Mouse (Mus musculus) neural tube, embryonic 11.5 days (tissue): ENCODE results near the gene Vegfb. TPM values are rescaled to one million over a fixed set of nuclear protein-coding genes. Genes with fewer than 3 reads are reported as not detected.
A peak's percentile ranks its signal among the peaks of the same experiment; 100 is the strongest.

Experiments
- ATAC-seq: fragments of 200-750 bp; cut with Nextera tagmentation; 2 replicates; pipeline ENCODE4 v1.8.0; 2017; ENCODE audit warnings: moderate number of reproducible peaks, mild to moderate bottlenecking, moderate TSS enrichment, moderate library complexity; ENCODE audit not compliant: insufficient read depth, low FRiP score, low TSS enrichment
- DNase-seq: peaks from one replicate; pipeline ENCODE4 v3.0.0-alpha.2; 2015; ENCODE audit warnings: low spot score
- H3K27ac ChIP-seq: fragments of 300-500 bp; sonication (generic); 2 replicates; pipeline ENCODE4 v1.5.1; 2014; ENCODE audit warnings: low read depth, mild to moderate bottlenecking, low read length
- H3K27me3 ChIP-seq: fragments of 300-500 bp; sonication (generic); 2 replicates; pipeline ENCODE4 v1.6.1; 2014; ENCODE audit warnings: mild to moderate bottlenecking, low read length, mixed read lengths; ENCODE audit not compliant: control insufficient read depth, insufficient read depth
- H3K36me3 ChIP-seq: fragments of 300-500 bp; sonication (generic); 2 replicates; pipeline ENCODE4 v1.6.1; 2014; ENCODE audit warnings: mild to moderate bottlenecking, low read length, moderate library complexity, mixed read lengths; ENCODE audit not compliant: control insufficient read depth, insufficient read depth
- H3K4me1 ChIP-seq: fragments of 300-500 bp; sonication (generic); 2 replicates; pipeline ENCODE4 v1.6.1; 2014; ENCODE audit warnings: low read length, mixed read lengths; ENCODE audit not compliant: control insufficient read depth, insufficient read depth
- H3K4me2 ChIP-seq: fragments of 300-500 bp; sonication (generic); 2 replicates; pipeline ENCODE4 v1.6.1; 2014; ENCODE audit warnings: low read depth, mild to moderate bottlenecking, moderate library complexity
- H3K4me3 ChIP-seq: fragments of 300-500 bp; sonication (generic); 2 replicates; pipeline ENCODE4 v1.5.1; 2014; ENCODE audit warnings: low read depth, low read length
- H3K9ac ChIP-seq: fragments of 300-500 bp; sonication (generic); 2 replicates; pipeline ENCODE4 v1.6.1; 2014; ENCODE audit warnings: mild to moderate bottlenecking, low read length
- H3K9me3 ChIP-seq: fragments of 300-500 bp; sonication (generic); 2 replicates; pipeline ENCODE4 v1.6.1; 2016; ENCODE audit warnings: low read length; ENCODE audit not compliant: control insufficient read depth
- WGBS: fragments of 180-500 bp; shearing (Covaris S2); extraction: QIAGEN DNeasy Blood & Tissue Kit; methylation state at CpG from one replicate; pipeline ENCODE4 v1.1.7; 2014; 5-methylcytosine and 5-hydroxymethylcytosine counted together
- polyA plus RNA-seq: library from polyadenylated mRNA; unstranded; fragments of >200 nt; fragmentation: Nextera tagmentation; extraction: Ambion mirVana; gene quantifications from 2 replicates; pipeline ENCODE4 v1.2.1, GENCODE M21; 2014

The Vegfb gene
- 27.8 and 29.4 TPM in 2 replicates for polyA plus RNA-seq

DNA sequence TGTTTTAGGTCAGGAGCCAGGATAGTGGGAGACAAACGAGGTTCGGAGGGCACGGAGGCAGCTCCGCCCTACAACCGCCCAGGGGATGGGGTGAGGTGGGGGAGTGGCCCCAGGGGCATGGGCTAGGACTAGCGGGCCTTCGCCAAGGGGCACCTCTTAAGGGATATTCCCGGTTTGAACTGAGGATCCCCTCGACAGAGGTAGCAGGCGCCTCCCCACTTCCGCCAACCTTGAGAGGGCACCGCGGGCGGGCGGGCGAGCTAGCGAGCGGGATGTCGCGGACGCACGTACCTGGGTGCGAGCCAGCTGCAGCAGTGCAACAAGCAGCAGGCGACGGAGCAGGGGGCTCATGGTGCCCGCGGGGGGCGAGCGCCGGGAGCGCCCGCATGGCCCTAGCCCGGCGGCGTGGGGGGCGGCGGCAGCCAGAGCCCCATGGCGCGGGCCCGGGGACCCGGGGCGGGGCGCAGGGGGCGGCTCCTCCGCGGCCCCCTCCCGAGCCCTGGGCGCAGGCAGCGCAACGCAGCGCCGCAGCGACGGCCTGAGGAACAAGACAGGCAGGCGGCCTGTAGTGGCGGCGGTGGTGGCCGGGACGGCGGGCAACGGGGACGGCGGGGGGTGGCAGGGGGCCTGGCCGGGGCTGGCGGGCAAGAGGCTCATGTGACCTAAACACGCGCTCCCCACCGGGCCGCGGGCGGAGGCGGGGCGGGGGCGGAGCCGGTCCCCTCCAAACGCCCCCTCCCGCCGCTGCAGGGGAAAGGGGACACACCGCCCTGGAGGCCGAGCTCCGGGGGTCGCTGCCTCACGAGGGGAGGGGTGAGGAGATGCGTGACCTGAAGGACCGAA is at the start of gene Vegfb:
Gene Vegfb (minus strand): TSS at position 591 of the 843 bp plus-strand sequence.
- DNase-seq (peak; percentile 62), ATAC-seq (peak; percentile 48)
- no peaks in the 10 kb centered on the region for H3K27me3 ChIP-seq
- H3K36me3 ChIP-seq, result peaks cover 3% of the 10 kb centered on the region; the same call in 1 of the 2 replicates
- peak within 1 kb of the TSS; percentile 91 for H3K4me3 ChIP-seq
- H3K4me2 ChIP-seq, result peak within 1 kb of the TSS; percentile 95
- peaks cover 9% of the 10 kb centered on the region for H3K4me1 ChIP-seq
- under 1% methylated on average over 57 of the region's 85 CpGs for WGBS
- peak within 1 kb of the TSS; percentile 86 for H3K9ac ChIP-seq
- H3K27ac ChIP-seq, result peak within 1 kb of the TSS; percentile 73
- H3K9me3 ChIP-seq, result no peaks in the 10 kb centered on the region

DNA sequence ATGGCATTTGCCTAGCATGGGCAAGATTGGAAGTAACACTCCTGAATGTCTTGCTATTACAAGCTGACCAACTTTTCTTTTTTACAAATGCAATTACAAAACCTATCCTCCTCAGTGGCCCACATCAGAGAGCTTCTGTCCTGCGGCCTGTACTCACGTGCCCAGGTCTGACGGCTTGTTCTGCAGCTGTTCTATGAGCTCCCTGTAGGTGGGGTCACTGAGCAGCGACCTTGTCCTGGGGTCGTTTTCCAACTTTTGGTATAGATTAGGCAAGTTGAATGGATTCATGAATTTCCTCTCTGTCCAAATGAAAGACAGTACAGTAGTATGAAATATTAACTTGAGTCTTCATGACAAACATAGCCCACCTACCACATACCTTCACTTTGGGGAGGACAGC is 46.6 kb upstream of the Vegfb start:
- H3K36me3 ChIP-seq, result peaks cover 34% of the 10 kb centered on the region
- 91% methylated on average over 5 of the region's 5 CpGs for WGBS

DNA sequence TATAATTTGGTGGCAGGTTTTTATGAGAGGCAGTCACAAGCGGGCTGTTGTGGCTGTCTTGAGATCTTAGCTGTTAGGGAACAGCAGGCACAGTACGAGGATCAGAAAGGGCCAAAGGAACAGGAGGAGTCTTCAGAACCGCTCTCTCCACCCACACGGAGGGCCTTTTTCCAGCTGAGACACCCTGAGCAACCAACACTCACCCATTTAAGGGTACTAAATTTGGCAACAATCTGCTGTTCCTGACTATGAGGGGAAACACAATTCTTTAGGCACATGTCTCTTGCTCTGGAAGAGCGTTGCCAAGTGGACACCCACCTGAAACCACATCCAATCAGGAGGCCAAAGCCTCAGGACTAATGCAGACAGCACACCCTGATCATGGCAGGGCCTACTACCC is 42.1 kb upstream of the Vegfb start:
- no peaks in the 10 kb centered on the region for H3K4me1 ChIP-seq
- H3K36me3 ChIP-seq, result peaks cover 50% of the 10 kb centered on the region
- WGBS, result 96% methylated on average over 5 of the region's 5 CpGs
- H3K9ac ChIP-seq, result no peak overlapping the region
- ATAC-seq, result no peak
- H3K27me3 ChIP-seq, result no peaks in the 10 kb centered on the region
- H3K9me3 ChIP-seq, result no peaks in the 10 kb centered on the region
- no peak overlapping the region for H3K4me2 ChIP-seq
- H3K4me3 ChIP-seq, result no peak overlapping the region
- no peak for DNase-seq
- no peak overlapping the region for H3K27ac ChIP-seq

More for the DNA sequence above, 46.6 kb upstream of the Vegfb start:
- Histone ChIP-seq H3K4me3 (no peak overlapping the region), H3K4me2 (no peak overlapping the region), H3K9ac (no peak overlapping the region), H3K9me3 (no peaks in the 10 kb centered on the region), H3K4me1 (peaks cover 10% of the 10 kb centered on the region), H3K27ac (no peak overlapping the region), H3K27me3 (no peaks in the 10 kb centered on the region)
- ATAC-seq (no peak), DNase-seq (no peak)

DNA sequence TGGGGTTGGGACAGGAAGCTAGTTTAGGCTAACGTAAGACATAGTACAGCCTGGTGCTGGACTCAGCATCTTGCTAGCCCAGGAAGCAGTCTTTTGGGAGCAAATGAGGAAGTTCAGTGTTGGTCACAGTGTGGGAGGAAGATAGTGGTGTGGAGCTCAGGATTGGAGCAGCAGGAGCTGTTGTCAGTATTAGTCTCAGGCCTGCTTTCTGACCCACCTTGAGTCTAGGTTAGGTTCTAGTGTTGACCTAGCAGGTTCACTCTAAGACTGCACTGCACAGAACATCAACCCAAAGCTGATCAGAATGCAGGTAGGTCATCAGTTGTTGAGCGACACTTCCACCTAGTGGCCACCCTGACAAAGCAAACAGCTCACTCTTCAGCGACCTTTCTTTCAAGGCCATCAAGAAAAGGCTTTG is 32.8 kb upstream of the Vegfb start:
- ATAC-seq (no peak), DNase-seq (peak; percentile 53)
- Histone ChIP-seq H3K27ac (no peak overlapping the region), H3K27me3 (no peaks in the 10 kb centered on the region), H3K9me3 (no peaks in the 10 kb centered on the region), H3K4me1 (no peaks in the 10 kb centered on the region), H3K36me3 (peaks cover 41% of the 10 kb centered on the region), H3K4me2 (no peak overlapping the region), H3K4me3 (no peak overlapping the region), H3K9ac (no peak overlapping the region)
- 51% methylated on average over 3 of the region's 3 CpGs for WGBS

DNA sequence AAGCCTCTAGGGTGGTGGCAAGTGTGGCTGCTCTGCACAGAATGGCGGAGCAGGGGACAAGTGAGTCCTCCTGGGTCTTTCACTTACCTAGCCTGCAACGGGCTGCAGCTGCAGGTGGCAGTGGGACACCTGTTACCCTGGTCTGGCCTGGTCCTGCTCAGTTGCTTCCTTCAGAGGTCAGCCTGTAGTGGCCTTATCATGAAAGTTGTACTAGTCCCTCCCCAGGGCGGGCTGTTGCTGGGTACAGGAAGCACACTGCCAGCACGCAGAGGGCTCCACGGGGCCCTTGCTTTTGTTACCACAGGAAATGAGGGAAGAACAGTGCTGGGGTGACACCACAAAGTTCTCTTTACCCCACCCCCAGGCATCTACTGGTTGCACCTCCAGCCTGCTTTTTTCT is 31.7 kb upstream of the Vegfb start, which contains the start of gene Fermt3:
Gene Fermt3 (minus strand): TSS at position 279 of the 400 bp plus-strand sequence.
- 91% methylated on average over 5 of the region's 5 CpGs for WGBS
- Histone ChIP-seq H3K9ac (no peak within 1 kb of the TSS), H3K27ac (no peak within 1 kb of the TSS), H3K4me2 (0 out of 2 replicates have a peak within 1 kb of the TSS, but pooled peaks have one; percentile 2), H3K4me3 (no peak within 1 kb of the TSS), H3K27me3 (no peaks in the 10 kb centered on the region), H3K4me1 (no peaks in the 10 kb centered on the region), H3K9me3 (no peaks in the 10 kb centered on the region), H3K36me3 (peaks cover 33% of the 10 kb centered on the region)
- ATAC-seq (no peak), DNase-seq (no peak)

DNA sequence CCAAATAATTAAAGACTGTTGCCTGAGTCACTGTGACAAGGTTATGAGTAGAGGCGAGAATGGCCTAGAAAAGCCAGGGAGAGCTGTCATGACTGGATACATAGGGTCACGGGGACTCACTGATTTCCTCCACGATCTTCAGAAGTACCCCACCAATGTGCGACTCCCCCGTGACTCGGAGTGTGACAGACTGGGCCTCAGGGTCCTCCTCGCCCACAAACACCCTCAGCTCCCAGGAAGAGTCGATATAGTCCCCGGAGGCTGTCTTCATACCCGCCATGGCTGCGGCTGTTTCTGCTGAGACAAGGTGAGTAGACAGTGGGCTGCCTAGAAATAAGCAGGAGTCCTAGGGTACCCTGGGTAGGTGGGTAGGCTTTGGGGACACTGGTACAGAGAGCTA is 31.1 kb upstream of the Vegfb start:
- Histone ChIP-seq H3K9ac (no peak overlapping the region), H3K4me2 (0 out of 2 replicates have a peak overlapping the region, but pooled peaks have one; percentile 2), H3K36me3 (peaks cover 33% of the 10 kb centered on the region), H3K9me3 (no peaks in the 10 kb centered on the region), H3K27me3 (no peaks in the 10 kb centered on the region), H3K4me3 (no peak overlapping the region), H3K27ac (no peak overlapping the region), H3K4me1 (no peaks in the 10 kb centered on the region)
- ATAC-seq (no peak), DNase-seq (no peak)
- WGBS, result 92% methylated on average over 11 of the region's 11 CpGs

DNA sequence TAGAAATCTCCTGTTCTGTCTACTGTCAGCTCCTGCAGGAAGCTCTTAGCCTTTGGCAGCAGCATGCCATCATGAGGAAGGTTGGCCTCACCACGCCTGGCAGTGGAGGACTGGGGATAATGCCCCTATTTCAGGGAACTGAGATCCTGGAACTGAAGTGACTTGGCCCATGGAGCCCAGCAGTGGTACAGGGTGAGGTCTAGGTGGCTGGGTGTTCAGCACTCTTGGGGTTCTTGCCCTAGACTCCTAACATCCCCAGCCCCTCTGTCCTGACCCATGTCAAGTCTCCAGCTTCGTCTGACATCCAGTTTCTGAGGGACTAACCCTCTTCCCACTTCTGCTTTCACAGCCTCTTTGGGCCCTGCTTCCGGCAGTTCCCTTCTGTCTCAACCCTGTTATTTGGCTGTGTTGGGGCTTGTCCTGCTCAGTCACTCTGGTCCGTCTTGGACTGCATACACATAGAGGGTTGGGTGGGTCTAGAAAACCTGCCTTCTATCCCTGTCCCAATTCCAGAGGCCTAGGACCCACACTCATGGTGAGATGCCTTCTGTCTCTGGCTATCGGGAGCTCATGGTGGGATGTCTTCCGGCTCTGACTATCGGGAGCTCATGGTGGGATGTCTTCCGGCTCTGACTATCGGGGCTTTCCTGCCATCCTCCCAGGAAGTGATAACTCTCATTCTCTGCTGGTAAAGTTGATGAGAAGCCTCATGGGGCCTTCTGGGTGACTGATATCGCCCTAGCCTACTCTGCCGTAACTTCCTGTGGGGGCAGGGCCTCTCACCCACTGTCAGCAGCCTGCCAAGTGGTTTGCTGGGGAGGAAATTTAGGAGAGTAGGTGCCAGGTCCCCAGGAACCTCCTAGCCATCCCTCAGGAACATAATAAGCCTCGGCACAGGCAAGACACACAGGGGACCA is 30.3 kb upstream of the Vegfb start:
- no peak for ATAC-seq
- Histone ChIP-seq H3K36me3 (peaks cover 29% of the 10 kb centered on the region), H3K9ac (no peak overlapping the region), H3K9me3 (no peaks in the 10 kb centered on the region), H3K4me2 (no peak overlapping the region), H3K27ac (no peak overlapping the region), H3K27me3 (no peaks in the 10 kb centered on the region), H3K4me1 (no peaks in the 10 kb centered on the region), H3K4me3 (no peak overlapping the region)
- no peak for DNase-seq
- 85% methylated on average over 12 of the region's 12 CpGs for WGBS

DNA sequence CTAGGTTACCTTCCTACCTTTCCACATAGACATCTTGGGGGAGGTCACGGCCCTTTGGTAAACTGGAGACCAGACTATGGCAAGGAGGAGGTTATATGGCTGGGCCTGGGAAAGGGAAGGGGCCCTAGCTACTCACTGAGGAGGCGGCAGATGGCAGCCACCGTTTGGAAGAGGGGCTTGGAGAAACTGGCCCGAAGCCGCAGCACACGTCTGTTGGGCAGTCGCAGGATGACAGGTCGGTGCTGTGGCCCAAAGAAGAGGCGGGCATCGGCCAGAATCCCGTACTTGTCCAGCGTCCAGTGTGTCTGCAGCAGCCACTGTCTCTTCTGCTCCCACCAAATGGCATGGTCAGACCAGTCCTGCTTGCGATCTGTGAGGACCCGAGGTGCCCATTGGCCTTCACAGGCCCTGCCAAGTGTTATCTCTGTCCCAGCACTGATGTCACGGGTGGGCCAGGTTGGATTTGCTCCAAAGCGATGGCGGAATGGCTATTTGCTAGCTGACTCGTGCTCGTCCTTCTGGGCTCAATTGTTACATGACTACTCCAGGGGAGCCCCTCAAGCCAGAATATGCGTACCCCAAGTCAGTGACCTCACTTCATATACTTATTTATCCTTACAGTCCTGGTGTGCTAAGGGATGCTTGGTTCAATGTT is 27.2 kb upstream of the Vegfb start:
- H3K36me3 ChIP-seq, result peaks cover 5% of the 10 kb centered on the region
- H3K4me1 ChIP-seq, result no peaks in the 10 kb centered on the region
- 90% methylated on average over 20 of the region's 20 CpGs for WGBS

More for the DNA sequence above, 27.2 kb upstream of the Vegfb start:
- H3K9me3 ChIP-seq, result no peaks in the 10 kb centered on the region
- no peaks in the 10 kb centered on the region for H3K27me3 ChIP-seq
- H3K27ac ChIP-seq, result no peak overlapping the region
- H3K9ac ChIP-seq, result no peak overlapping the region
- no peak overlapping the region for H3K4me2 ChIP-seq
- DNase-seq (no peak), ATAC-seq (no peak)
- no peak overlapping the region for H3K4me3 ChIP-seq
